Mouse (Mus musculus) stomach, embryonic 16.5 days (tissue): ENCODE data around the gene Psmd2. TPM values are rescaled to one million over a fixed set of nuclear protein-coding genes. Genes with fewer than 3 reads are reported as not detected.

Source experiments
- ATAC-seq: fragments of 200-750 bp; cut with Nextera tagmentation; 2 replicates; pipeline ENCODE4 v1.8.0; 2017; ENCODE audit warnings: moderate number of reproducible peaks, moderate TSS enrichment; ENCODE audit not compliant: insufficient read depth, low FRiP score
- H3K27ac ChIP-seq: fragments of 300-500 bp; sonication (generic); 2 replicates; pipeline ENCODE4 v1.5.1; 2014; ENCODE audit warnings: low read length
- H3K27me3 ChIP-seq: fragments of 300-500 bp; sonication (generic); 2 replicates; pipeline ENCODE4 v1.6.1; 2014; ENCODE audit warnings: low read length, control low read depth, mixed read lengths; ENCODE audit not compliant: control insufficient read depth, insufficient read depth
- H3K36me3 ChIP-seq: fragments of 300-500 bp; sonication (generic); 2 replicates; pipeline ENCODE4 v1.6.1; 2014; ENCODE audit warnings: low read length; ENCODE audit not compliant: control insufficient read depth, insufficient read depth
- H3K4me1 ChIP-seq: fragments of 300-500 bp; sonication (generic); 2 replicates; pipeline ENCODE4 v1.6.1; 2014; ENCODE audit warnings: low read length, control low read depth, mixed read lengths; ENCODE audit not compliant: control insufficient read depth, insufficient read depth
- H3K4me2 ChIP-seq: fragments of 300-500 bp; sonication (generic); 2 replicates; pipeline ENCODE4 v1.6.1; 2014; ENCODE audit warnings: low read depth, low read length, mixed read lengths
- H3K4me3 ChIP-seq: fragments of 300-500 bp; sonication (generic); replicated peaks from 2 replicates; pipeline ENCODE4 v1.5.1; 2014; ENCODE audit warnings: mild to moderate bottlenecking, low read length
- H3K9ac ChIP-seq: fragments of 300-500 bp; sonication (generic); 2 replicates; pipeline ENCODE4 v1.6.1; 2014; ENCODE audit warnings: low read length
- H3K9me3 ChIP-seq: fragments of 300-500 bp; sonication (generic); replicated peaks from 2 replicates; pipeline ENCODE4 v1.6.1; 2016; ENCODE audit warnings: low read length, control low read depth; ENCODE audit not compliant: control insufficient read depth
- WGBS: fragments of 180-500 bp; shearing (Covaris S2); extraction: QIAGEN DNeasy Blood & Tissue Kit; methylation state at CpG from one replicate; pipeline ENCODE4 v1.1.7; 2014; 5-methylcytosine and 5-hydroxymethylcytosine counted together
- polyA plus RNA-seq: library from polyadenylated mRNA; unstranded; fragments of >200 nt; fragmentation: Nextera tagmentation; extraction: Ambion mirVana; gene quantifications from 2 replicates; pipeline ENCODE4 v1.2.1, GENCODE M21; 2015

Gene Psmd2
- polyA plus RNA-seq, 1 experiment from 2014 or later, result 291 TPM

GRCm38 (mm10) chr16:20621191-20621990 is 30.1 kb upstream of the Psmd2 start, which contains the start of gene Camk2n2:
TSS of gene Camk2n2 (minus strand) at chr16:20621287.
- no peaks in the 10 kb centered on the region for H3K9me3 ChIP-seq
- no peaks in the 10 kb centered on the region for H3K36me3 ChIP-seq
- peak; percentile 70 for ATAC-seq
- WGBS, result under 1% methylated on average over 74 of the region's 92 CpGs
- H3K27ac ChIP-seq, result peak within 1 kb of the TSS; percentile 27; the same call in 1 of the 2 replicates
- peak within 1 kb of the TSS; percentile 55 for H3K4me3 ChIP-seq
- peak within 1 kb of the TSS; percentile 87 for H3K4me2 ChIP-seq
- peaks cover 22% of the 10 kb centered on the region for H3K4me1 ChIP-seq
- peak within 1 kb of the TSS; percentile 66 for H3K9ac ChIP-seq
- H3K27me3 ChIP-seq, result peaks cover 23% of the 10 kb centered on the region

GRCm38 (mm10) chr16:20621991-20622685 is 29.3 kb upstream of the Psmd2 start:
- Histone ChIP-seq H3K9me3 (no peaks in the 10 kb centered on the region), H3K36me3 (no peaks in the 10 kb centered on the region), H3K4me1 (peaks cover 22% of the 10 kb centered on the region), H3K9ac (peak overlapping the region; percentile 66), H3K4me3 (peak overlapping the region; percentile 55), H3K4me2 (peak overlapping the region; percentile 87), H3K27ac (peak overlapping the region; percentile 27; the same call in 1 of the 2 replicates), H3K27me3 (peaks cover 23% of the 10 kb centered on the region)
- ATAC-seq, result peak; percentile 71
- WGBS, result under 1% methylated on average over 37 of the region's 37 CpGs

GRCm38 (mm10) chr16:20623211-20623610 is 28.2 kb upstream of the Psmd2 start:
- ATAC-seq, result no peak
- Histone ChIP-seq H3K27me3 (peaks cover 23% of the 10 kb centered on the region), H3K4me2 (no peak overlapping the region), H3K27ac (no peak overlapping the region), H3K4me1 (peaks cover 22% of the 10 kb centered on the region), H3K36me3 (no peaks in the 10 kb centered on the region), H3K9me3 (no peaks in the 10 kb centered on the region), H3K9ac (no peak overlapping the region), H3K4me3 (no peak overlapping the region)
- WGBS, result 32% methylated on average over 2 of the region's 2 CpGs

DNA sequence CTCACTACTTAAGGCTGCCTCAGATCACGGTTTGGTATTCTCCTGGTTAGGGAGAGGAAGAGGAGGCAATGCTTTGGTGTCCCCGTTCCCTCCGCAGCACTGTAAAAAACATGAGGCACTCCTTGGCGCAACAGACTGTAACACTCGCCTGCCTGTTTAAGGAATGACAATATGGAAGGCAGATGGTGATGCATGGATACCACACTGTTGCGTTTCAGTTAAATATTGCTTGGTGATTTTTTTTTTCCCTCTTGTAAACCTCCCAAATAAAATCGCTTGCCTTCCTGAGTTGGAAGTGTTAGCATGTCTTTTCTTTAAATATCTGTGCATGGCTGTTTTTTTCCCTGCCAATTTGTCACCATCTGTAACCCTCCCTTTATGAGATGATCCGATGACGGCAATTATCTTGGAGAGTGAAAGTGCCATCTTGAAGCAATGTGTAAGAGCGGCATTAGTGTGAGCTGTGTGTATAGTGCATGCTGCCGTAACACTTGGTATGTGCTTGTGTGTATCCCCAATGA is 22.5 kb upstream of the Psmd2 start:
- H3K4me1 ChIP-seq, result peaks cover 7% of the 10 kb centered on the region; the same call in 1 of the 2 replicates
- H3K9ac ChIP-seq, result no peak overlapping the region
- no peaks in the 10 kb centered on the region for H3K9me3 ChIP-seq
- H3K36me3 ChIP-seq, result no peaks in the 10 kb centered on the region
- WGBS, result 63% methylated on average over 11 of the region's 11 CpGs
- H3K4me3 ChIP-seq, result no peak overlapping the region
- ATAC-seq, result no peak
- no peak overlapping the region for H3K27ac ChIP-seq
- H3K27me3 ChIP-seq, result peaks cover 11% of the 10 kb centered on the region; the same call in 1 of the 2 replicates
- H3K4me2 ChIP-seq, result peak overlapping the region; percentile 87; the same call in 1 of the 2 replicates

GRCm38 (mm10) chr16:20629731-20630634 is 21.5 kb upstream of the Psmd2 start, which contains the start of gene Ece2:
TSS of gene Ece2 (plus strand) at chr16:20629828.
- peak; percentile 66; the same call in 1 of the 2 replicates for ATAC-seq
- Histone ChIP-seq H3K9ac (peak within 1 kb of the TSS; percentile 72), H3K27me3 (peaks cover 11% of the 10 kb centered on the region; the same call in 1 of the 2 replicates), H3K36me3 (no peaks in the 10 kb centered on the region), H3K27ac (no peak within 1 kb of the TSS), H3K4me2 (peak within 1 kb of the TSS; percentile 87), H3K9me3 (no peaks in the 10 kb centered on the region), H3K4me1 (peaks cover 7% of the 10 kb centered on the region; the same call in 1 of the 2 replicates), H3K4me3 (peak within 1 kb of the TSS; percentile 59)
- 6% methylated on average over 54 of the region's 54 CpGs for WGBS

GRCm38 (mm10) chr16:20637410-20637809 is 14.0 kb upstream of the Psmd2 start:
- ATAC-seq, result no peak
- Histone ChIP-seq H3K27ac (no peak overlapping the region), H3K36me3 (no peaks in the 10 kb centered on the region), H3K9ac (no peak overlapping the region), H3K4me2 (no peak overlapping the region), H3K9me3 (no peaks in the 10 kb centered on the region), H3K4me1 (no peaks in the 10 kb centered on the region), H3K27me3 (no peaks in the 10 kb centered on the region), H3K4me3 (no peak overlapping the region)
- 71% methylated on average over 8 of the region's 8 CpGs for WGBS

GRCm38 (mm10) chr16:20638367-20638766 is 13.1 kb upstream of the Psmd2 start:
- Histone ChIP-seq H3K4me1 (no peaks in the 10 kb centered on the region), H3K4me2 (no peak overlapping the region), H3K9ac (no peak overlapping the region), H3K27me3 (no peaks in the 10 kb centered on the region), H3K9me3 (no peaks in the 10 kb centered on the region), H3K4me3 (no peak overlapping the region), H3K36me3 (no peaks in the 10 kb centered on the region), H3K27ac (no peak overlapping the region)
- no peak for ATAC-seq
- 80% methylated on average over 8 of the region's 8 CpGs for WGBS

- WGBS, result under 1% methylated on average over 8 of the region's 8 CpGs
- Histone ChIP-seq H3K36me3 (no peaks in the 10 kb centered on the region), H3K27ac (no peak overlapping the region), H3K4me1 (no peaks in the 10 kb centered on the region), H3K9me3 (no peaks in the 10 kb centered on the region), H3K4me2 (no peak overlapping the region), H3K27me3 (no peaks in the 10 kb centered on the region), H3K9ac (no peak overlapping the region), H3K4me3 (no peak overlapping the region)
- ATAC-seq, result peak; percentile 71; the same call in 1 of the 2 replicates
Measured at GRCm38 (mm10) chr16:20642161-20642560, 9.3 kb upstream of the Psmd2 start.
